Mouse (Mus musculus) spleen, postnatal 36 days (tissue): ENCODE measurements at regions not wholly inside any gene's neighbourhood (a gene's known extent, or its start where the extent isn't known, plus 50 kb on each side); places are given as distances from the start of the nearest gene placed in this dataset.

Source experiments
- DNase-seq, 2 experiments: peaks; one replicate each; pipeline ENCODE4 v3.0.0; 2022; ENCODE audit warnings: low spot score in 2 of 2, mixed read lengths in 1 of 2

DNA sequence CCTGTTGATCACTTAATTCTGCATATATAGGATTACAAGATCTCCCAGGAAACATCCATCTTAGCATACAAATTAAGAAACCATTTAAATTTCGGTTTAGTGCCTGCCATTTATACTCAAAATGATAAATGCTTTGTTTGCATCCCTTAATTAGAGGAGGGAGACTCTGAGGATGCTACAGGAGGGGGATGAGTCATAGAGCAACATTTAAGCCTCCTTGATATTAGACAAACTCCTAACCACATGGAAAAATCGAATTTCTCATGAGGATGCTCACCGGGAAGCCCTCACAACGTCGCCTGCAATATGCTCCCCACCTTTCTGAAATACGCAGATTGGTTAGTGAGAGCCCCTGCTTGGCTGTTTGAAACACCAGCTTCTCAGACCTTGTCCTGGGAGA is 320.8 kb upstream of the Sphkap start:
- no peak for DNase-seq

DNA sequence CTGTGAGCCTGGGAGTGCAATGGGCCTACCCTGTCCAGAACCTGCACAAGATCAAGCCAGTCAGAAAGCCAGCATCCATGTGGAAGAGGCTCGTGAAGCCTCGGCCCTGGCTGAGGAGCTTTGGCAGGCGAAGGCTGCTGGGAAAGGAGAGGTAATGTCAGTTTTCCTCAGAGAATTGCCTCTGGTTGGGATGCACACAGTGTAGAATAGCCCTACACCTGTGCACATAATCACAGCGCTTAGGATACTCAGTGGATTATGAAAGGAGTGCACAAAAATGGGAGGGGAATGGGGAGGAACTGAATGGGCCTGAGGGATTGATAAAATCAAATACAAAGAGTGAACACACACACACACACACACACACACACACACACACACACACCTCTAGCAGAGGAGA is 319.9 kb upstream of the Sphkap start:
- no peak for DNase-seq

- DNase-seq: peak in 1 of 2 experiments; percentile 1
Measured at GRCm38 (mm10) chr1:83727215-83727614, 319.2 kb upstream of the Sphkap start.

GRCm38 (mm10) chr1:83723096-83723495 is 315.1 kb upstream of the Sphkap start:
- no peak for DNase-seq

DNA sequence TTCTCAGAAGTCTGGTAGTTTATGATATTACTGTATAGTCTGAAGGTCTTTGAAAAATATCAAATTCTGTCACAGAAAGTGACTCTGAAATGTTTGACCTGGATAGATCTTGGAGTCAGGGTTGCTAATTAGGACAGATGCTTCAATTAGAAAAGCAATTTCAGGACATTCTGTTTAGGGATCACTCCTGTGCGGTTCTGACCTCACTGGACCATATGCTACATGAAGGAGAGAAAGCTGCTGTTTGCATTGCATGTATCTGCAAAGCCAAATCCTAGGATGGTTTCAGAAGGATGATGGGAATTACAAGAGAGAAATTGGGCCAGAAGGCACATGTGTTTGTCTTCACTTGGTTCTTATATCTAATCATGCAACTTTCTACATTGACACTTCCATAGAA is 312.2 kb upstream of the Sphkap start:
- DNase-seq: no peak

DNA sequence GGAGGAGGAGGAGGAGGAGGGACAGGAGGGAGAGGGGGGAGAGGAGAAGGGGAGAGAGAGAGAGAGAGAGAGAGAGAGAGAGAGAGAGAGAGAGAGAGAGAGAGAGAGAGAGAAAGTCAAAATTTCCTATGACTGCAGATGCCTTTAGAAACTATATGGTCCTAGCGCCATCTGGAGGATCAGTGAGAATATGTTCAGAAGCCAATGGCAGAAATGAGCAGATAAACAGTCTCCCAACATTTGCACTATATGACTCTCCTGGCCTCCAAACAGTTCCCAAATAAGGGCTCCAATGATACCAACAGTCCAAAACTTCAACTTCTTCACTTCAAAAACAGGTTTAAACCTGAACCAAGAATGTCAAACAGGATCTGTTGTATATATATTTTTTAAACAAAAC is 309.1 kb upstream of the Sphkap start:
- no peak for DNase-seq

GRCm38 (mm10) chr1:83701696-83702404 is 293.9 kb upstream of the Sphkap start:
- DNase-seq: no peak

- DNase-seq: no peak
Measured at GRCm38 (mm10) chr1:83697422-83697821, 289.4 kb upstream of the Sphkap start.

GRCm38 (mm10) chr1:83685221-83685620 is 277.2 kb upstream of the Sphkap start:
- no peak for DNase-seq

DNA sequence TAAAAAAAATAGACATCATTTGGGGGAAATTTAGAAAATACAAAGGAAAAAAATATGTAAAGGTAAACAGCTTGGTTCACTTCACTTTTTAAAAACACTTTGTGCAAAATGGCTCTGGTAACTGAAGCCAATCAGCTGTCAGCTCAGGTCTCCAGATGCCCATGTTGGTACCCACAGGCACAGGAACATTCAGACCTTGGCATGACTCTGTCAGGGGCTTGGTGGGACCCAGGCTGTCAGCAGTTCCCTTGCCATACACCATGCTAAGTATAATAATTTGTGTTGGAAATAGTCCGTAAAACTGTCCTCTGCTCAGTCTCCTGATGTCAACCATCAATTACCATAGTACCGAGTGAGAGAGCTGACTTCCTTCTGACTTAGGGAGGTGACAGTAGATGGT is 257.3 kb upstream of the Sphkap start:
- DNase-seq: no peak

GRCm38 (mm10) chr1:83661808-83662802 is 254.1 kb upstream of the Sphkap start:
- DNase-seq: no peak

- DNase-seq: no peak
Measured at GRCm38 (mm10) chr1:83653661-83654060, 245.7 kb upstream of the Sphkap start.

DNA sequence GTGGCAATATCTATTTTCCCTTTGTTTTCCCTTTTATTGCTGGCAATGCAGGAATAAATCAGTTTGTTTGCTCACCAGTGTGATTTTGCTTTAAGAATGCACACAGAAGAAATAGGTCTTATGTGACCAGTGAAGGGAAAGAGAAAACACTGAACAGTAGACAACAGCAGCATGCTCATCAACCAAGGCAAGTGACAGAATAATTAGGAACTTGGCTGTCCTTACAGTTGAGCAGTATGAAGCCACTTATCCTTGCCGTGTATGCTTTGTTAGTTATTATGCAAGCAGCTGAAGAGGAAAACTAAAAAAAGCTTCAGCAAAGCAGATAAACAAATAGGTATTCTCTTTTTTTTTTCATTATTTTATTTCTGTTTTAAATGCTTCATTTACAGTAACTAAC is 237.6 kb upstream of the Sphkap start:
- DNase-seq: no peak

DNA sequence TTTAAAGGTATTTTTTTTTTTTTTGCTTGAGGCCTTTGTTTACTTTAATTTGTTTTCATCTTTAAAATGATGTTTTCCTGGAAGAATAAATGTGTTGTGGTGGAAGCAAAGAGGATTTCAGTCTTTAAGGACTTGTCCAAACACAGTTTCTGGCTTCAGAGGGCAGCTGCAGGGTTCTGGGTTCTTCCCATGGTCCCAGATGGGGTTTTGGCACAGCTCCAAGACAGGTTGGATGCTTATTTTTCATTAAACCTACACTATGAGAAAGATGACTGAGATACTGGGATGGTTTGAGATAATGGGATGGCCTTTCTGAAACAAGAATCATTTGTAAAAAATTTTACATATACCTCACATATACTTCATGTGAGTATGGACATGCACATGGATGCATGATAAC is 234.7 kb upstream of the Sphkap start:
- no peak for DNase-seq

DNA sequence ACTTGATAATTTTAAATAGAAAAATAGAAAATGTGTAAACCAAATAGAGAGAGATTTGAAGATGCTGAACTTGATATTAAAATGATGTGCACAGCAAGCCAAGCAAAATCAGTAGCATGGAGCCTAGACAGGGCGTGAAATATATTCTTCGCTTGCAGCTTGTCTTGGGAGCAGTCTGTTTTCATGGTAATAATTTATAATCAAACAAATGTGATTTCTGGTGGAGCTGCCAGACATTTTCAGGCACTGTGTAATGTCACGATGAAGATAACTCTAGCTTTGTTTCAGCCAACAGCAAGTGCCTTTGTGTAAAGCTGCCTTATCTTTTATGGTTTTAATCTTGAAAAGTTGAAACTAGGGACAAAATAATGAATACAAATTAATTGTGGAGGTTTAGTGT is 228.1 kb upstream of the Sphkap start:
- no peak for DNase-seq

- DNase-seq: no peak
Measured at GRCm38 (mm10) chr1:83631798-83632197, 223.8 kb upstream of the Sphkap start.

GRCm38 (mm10) chr1:83631394-83631793 is 223.4 kb upstream of the Sphkap start:
- DNase-seq: no peak

GRCm38 (mm10) chr1:83587258-83587657 is 179.3 kb upstream of the Sphkap start:
- DNase-seq: no peak

GRCm38 (mm10) chr1:83583041-83583440 is 175.0 kb upstream of the Sphkap start:
- no peak for DNase-seq

GRCm38 (mm10) chr1:83569991-83570390 is 162.0 kb upstream of the Sphkap start:
- DNase-seq: no peak

DNA sequence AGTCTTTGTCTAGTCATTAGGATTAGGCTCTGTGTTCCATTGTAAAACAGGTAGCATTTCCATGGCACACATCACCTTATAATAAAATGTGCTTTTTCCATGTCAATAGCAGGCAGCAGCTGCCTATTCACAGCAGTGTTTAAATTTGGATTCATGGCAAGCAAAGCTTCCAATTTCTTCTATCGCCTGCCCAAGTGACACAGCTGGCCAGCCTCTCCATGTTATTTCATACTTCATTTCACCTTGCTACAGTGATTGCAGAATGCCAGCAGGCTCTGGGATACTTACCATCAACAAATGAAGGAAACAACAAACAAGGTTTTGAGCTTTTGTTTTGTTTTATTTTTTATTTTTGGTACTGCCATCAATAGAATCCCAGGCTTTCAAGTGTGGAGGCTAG is 160.7 kb upstream of the Sphkap start:
- DNase-seq: no peak

DNA sequence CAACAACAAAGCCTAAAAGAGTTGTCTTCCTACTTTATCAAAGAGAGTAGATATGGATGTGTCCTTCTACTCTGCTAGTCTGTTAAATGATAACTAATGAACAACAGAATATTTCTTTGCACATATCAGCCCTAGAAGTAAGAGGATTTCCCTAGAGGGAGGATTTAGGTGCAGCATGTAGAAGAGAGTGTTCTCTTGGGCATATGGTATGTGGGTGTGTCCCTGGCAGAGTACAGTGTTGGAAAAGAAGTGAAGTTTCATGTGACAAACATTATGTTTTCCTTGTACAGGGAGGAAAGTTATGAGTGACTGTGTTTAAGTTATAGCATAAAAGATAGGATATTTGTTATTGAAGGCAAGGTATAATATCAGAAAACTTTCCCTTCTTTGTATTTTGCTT is 143.6 kb upstream of the Sphkap start:
- DNase-seq: no peak

DNA sequence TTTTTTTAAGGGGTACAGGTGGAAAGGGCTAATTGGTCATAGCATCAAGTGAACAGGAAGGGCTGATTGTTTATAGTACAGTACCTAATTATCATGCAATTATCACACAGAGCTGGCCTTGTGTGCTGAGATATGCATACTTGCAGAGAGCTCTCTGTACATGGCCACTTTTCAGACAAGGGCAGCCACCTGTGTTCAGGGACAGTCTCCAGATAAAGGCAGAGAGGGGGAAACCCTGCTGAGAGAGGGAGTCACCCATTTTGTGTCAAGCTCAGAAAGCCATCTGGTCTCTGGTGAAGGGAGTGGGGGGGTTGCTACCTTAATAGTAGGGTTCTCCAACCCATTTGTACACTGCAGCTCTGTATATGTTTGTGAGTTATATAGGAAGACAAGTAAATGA is 127.5 kb upstream of the Sphkap start:
- no peak for DNase-seq
